Mouse (Mus musculus): ENCODE results near the gene Pclaf. TPM values are rescaled to one million over a fixed set of nuclear protein-coding genes. Genes with fewer than 3 reads are reported as not detected.

Pclaf gene
- total RNA-seq, 2 experiments from 2014 or later = 3.3 to 4.4 TPM

Other genes with a start within 250 kb of the Pclaf start
- 100 to 1,000 TPM; 128 to 130 TPM for gene Oaz2, start 222.2 kb upstream of the Pclaf start, total RNA-seq (2021)
- gene Zfp609, start 62.7 kb upstream of the Pclaf start, total RNA-seq (2021) = 10 to 100 TPM; 25.1 to 31.1 TPM
- gene Trip4, start 18.6 kb downstream of the Pclaf start, total RNA-seq (2021) = 10 to 100 TPM; 33.2 to 45.0 TPM
- 10 to 100 TPM; 17.8 to 18.6 TPM for gene Csnk1g1, start 18.7 kb downstream of the Pclaf start, total RNA-seq (2021)
- gene Ppib, start 170.0 kb downstream of the Pclaf start, total RNA-seq (2021) = 100 to 1,000 TPM; 317 to 322 TPM
- gene Snx22, start 179.5 kb downstream of the Pclaf start, total RNA-seq (2021) = under 1 TPM; 0.26 to 0.30 TPM
- gene Snx1, start 236.3 kb downstream of the Pclaf start, total RNA-seq (2021) = 100 to 1,000 TPM; 118 to 119 TPM
- gene Ciao2a, start 236.4 kb downstream of the Pclaf start, total RNA-seq (2021) = 10 to 100 TPM; 69.2 to 89.1 TPM